Mouse (Mus musculus): ENCODE data around the gene Fbxl14.
"Not testable (repeated sequence)": the region's sequence is repeated elsewhere in the genome, so short reads cannot be mapped to it uniquely, and the experiment has no call there.

Fbxl14 gene

GRCm38 (mm10) chr6:119472135-119472534, 7.3 kb upstream of the Fbxl14 start:
- DNase-seq, result peak; percentile 76

GRCm38 (mm10) chr6:119472705-119473104, 6.8 kb upstream of the Fbxl14 start:
- no peak for DNase-seq

DNA sequence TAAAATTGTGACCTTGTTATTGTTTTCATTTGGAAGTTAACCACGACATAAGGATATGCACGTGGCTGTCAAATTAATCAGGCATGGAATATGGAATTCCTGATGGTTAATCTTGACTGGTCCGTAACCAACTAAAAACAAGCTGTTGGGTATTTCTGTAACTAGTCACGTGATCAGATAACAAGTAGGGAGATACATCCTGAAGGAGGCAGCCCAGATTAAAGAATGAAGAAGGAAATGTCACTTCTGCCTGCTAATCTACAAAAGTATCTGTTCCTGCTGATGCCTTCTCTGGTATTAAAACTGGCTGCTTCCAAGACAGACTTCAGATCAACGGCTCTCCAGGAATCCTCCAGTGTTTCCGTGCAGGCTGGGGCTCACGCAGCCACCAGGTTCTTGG, 6.0 kb upstream of the Fbxl14 start:
- no peak for DNase-seq

- DNase-seq, result no peak
Measured at GRCm38 (mm10) chr6:119473992-119474391, 5.5 kb upstream of the Fbxl14 start.

GRCm38 (mm10) chr6:119475988-119476387, 3.5 kb upstream of the Fbxl14 start:
- no peak for DNase-seq

- peak; percentile 48 for DNase-seq
Measured at GRCm38 (mm10) chr6:119477686-119478310, 1.7 kb upstream of the Fbxl14 start.

GRCm38 (mm10) chr6:119478560-119479342, 717 bp upstream of the Fbxl14 start:
- DNase-seq, result peak; percentile 87

DNA sequence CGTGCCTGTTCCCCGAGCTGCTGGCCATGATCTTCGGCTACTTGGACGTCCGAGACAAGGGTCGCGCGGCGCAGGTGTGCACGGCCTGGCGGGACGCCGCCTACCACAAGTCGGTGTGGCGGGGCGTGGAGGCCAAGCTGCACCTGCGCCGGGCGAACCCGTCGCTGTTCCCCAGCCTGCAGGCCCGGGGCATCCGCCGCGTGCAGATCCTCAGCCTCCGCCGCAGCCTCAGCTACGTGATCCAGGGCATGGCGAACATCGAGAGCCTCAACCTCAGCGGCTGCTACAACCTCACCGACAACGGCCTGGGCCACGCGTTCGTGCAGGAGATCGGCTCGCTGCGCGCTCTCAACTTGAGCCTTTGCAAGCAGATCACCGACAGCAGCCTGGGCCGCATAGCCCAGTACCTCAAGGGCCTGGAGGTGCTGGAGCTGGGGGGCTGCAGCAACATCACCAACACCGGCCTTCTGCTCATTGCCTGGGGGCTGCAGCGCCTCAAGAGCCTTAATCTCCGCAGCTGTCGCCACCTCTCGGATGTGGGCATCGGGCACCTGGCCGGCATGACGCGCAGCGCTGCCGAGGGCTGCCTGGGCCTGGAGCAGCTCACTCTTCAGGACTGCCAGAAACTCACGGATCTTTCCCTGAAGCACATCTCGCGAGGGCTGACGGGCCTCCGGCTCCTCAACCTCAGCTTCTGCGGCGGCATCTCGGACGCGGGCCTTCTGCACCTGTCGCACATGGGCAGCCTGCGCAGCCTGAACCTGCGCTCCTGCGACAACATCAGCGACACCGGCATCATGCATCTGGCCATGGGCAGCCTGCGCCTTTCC, 623 bp downstream of the Fbxl14 start:
- peak; percentile 59 for DNase-seq

DNA sequence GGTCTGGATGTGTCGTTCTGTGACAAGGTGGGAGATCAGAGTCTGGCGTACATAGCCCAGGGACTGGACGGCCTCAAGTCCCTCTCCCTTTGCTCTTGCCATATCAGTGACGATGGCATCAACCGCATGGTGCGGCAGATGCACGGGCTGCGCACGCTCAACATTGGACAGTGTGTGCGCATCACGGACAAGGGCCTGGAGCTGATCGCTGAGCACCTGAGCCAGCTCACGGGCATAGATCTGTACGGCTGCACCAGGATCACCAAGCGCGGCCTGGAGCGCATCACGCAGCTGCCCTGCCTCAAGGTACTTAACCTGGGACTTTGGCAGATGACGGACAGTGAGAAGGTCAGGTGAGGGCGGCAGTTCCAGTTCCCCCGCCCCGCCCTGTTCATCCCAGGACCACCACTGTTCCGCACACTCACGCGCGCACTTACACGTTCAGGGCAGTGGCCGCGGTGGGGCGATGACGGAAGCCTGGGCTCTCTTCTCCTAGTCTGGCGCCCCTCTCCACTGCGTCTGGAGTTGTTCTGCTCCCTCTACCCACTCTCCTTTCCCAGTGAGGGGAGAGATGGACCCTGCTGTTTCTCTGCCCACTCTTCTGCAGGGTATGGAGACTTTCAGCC, 1.4 kb downstream of the Fbxl14 start:
- no peak for DNase-seq

- not testable (repeated sequence) for DNase-seq
Measured at GRCm38 (mm10) chr6:119481741-119482390, 2.4 kb downstream of the Fbxl14 start.

DNA sequence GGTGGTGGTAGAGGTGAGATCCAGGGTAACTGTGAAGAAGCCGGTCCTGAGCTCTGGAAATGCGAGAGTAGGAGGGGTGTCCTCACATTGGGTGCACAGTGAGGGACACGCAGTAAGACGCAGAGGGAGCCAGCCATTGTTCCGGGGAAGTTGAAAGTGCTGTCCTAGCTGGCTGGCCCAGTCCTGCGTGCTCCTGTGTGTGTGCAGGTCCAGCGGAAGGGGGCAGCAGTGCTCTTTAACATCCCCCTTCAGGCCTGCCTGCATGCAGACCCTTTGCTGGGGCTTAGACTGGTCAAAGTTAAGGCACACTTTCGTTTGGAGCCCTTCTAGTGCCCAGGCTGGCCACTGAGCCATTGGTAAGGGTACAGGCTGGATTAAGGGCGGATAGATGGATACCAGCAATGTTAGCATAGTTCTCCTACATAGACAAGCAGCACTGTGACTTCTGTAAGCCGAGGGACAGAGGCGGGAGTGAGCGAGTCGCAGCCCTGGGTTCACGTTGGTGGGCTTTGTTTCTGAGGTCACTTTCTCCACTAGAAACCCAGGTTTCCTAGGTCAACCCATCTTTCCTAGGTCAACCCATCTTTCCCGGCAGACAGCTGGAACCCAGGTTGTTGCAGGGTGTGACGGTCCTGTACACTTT, 3.6 kb downstream of the Fbxl14 start:
- peak; percentile 41 for DNase-seq

DNA sequence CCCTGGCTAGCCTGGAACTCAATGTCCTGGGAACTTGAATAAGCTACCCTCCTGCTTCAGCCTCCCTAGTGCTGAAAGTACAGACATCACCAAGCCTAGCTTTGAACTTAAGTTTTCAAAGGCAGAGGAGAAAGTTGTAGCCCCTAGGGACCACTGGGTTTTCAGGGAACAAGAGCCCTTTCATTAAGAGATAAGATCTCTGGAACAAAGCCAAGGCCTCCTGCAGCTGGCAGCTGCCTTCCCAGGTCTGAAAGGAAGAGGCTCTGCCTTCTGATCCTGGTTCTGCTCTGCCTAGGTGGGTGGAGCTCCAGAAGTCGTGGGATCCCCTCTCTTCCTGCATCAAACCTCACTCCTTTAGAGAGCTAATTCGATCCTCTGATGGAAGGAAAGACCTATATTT, 6.0 kb downstream of the Fbxl14 start:
- DNase-seq, result peak; percentile 39

- DNase-seq, result no peak
Measured at GRCm38 (mm10) chr6:119486381-119487084, 7.1 kb downstream of the Fbxl14 start.

- DNase-seq, result no peak
Measured at GRCm38 (mm10) chr6:119487085-119487458, 7.6 kb downstream of the Fbxl14 start.

GRCm38 (mm10) chr6:119487619-119488018, 8.2 kb downstream of the Fbxl14 start:
- no peak for DNase-seq

DNA sequence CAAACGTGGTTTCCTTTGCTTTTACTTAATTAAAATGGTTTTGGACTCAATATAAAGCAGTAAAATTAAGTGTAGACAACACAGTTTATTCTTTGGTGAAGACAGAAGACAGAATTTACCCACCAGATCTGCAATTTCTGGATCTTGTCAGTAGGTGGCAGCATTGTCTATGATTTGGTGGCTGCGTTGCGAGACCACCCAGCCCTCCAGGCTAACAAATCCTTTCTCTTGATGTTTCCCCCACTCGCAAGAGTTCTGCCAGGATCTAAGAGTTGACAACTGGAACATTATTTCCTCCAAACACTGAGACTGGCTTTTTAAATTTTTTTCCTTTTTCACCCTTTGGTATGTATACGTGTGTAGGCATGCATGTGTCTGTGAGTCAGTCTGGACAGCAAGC, 10.3 kb downstream of the Fbxl14 start:
- no peak for DNase-seq

DNA sequence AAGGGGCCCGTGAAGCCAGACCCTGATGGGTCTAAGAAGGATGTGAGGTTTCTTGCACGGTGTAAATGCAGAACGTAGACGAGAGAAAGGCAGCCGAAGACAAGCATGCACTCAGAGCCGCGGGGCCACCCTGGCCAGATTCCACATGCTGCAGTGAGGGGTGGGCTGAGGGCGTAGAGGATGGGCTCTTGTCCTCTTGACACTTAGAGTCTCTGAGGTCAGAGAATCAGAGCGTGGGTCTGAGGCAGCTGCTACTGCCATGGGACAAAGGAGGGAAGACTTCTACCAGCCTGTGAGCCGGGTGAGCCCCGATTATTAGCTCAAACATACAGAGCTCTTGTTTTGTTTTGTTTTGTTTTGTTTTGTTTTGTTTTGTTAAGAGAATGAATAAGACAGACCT, 11.1 kb downstream of the Fbxl14 start:
- no peak for DNase-seq

DNA sequence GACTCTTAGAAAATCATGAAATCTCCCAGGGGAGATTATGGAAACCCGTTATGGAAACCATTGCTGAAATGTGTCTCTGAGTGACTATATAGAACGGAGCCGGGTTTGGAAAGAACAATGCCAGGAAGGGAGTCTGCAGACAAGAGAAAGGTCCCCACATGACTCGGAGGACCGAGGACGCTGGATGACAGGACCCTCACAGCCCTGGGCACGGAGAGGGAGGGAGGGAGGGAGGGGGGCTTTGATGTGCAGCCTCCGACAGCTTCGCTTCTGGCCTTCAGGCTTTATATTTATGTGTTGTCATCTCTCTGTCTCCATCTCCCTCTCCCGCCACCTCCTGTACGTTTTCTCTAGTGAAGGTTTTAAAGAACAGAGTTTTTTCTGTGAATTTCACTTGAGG, 11.5 kb downstream of the Fbxl14 start:
- DNase-seq, result no peak

DNA sequence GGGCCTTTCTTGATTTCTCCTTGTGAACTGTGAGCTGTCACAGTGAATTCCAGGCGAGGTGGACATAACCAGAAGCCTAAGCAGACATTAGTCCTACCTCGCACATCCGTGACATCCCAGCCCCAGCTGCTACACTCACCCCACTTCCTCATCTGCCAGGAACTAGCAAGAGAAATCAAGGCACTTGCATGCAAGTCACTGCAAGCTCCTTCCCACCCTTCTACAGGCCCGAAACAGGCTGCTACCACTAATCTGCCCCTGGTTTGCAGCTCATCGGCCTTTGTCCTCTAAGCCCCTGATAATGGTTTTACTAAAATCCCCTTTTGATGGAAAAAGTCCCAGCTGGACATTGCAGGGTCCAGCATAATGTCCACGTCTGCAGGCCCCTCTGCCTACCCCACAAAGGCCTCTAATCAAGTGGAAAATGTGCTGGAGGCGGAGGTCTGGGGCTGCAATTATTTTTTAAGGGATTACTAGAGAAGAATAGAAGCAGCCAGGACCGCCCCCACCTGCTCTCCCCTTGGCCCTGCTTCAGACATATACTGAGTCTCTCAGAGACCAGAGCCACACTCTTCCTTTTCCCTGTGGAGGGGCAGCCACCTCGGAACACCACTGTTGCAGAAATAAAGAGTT, 12.6 kb downstream of the Fbxl14 start:
- no peak for DNase-seq

DNA sequence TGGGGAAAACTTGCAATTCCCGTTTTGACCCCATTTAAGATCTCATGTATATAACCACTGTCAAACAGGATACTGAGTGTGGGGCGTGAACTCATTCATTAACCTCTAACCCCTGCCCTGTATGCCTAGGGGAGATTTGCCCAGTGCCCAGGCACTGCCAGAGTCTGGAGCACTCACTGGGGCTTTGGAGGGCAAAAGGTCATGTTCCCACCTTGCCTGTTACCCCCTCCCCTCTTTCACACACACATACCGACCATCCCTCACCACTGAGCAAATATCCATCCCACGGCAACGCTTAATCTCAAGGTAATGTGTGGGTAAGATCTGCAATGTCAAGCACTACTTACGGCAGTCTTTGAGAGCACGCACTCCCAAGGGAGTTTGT, 13.2 kb downstream of the Fbxl14 start:
- DNase-seq, result no peak

DNA sequence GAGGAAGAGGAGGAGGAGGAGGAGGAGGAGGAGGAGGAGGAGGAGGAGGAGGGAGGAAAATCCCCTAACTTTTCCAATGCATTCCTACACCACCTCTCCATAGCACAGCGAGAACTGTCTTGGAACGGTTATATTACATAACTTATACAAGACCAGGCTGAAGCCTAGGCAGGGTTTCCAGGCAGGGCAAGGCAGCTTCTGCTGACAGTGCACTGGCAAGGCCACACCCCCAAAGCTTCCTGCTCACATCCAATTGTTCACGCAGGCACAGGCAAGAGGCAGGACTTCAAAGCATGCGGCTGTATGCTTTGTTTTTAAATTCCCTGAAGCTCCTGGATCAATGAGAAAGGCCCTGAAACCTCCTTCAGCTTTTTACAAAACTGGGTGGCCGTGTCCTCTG, 19.8 kb downstream of the Fbxl14 start:
- DNase-seq, result peak; percentile 73
